Mouse (Mus musculus): Measurements from ENCODE around the gene Ffar3. TPM values are rescaled to one million over a fixed set of nuclear protein-coding genes. Genes with fewer than 3 reads are reported as not detected.
"Not testable (repeated sequence)": the region's sequence is repeated elsewhere in the genome, so short reads cannot be mapped to it uniquely, and the experiment has no call there.

Ffar3 gene
- polyA plus RNA-seq, 2 experiments, result not detected

DNA sequence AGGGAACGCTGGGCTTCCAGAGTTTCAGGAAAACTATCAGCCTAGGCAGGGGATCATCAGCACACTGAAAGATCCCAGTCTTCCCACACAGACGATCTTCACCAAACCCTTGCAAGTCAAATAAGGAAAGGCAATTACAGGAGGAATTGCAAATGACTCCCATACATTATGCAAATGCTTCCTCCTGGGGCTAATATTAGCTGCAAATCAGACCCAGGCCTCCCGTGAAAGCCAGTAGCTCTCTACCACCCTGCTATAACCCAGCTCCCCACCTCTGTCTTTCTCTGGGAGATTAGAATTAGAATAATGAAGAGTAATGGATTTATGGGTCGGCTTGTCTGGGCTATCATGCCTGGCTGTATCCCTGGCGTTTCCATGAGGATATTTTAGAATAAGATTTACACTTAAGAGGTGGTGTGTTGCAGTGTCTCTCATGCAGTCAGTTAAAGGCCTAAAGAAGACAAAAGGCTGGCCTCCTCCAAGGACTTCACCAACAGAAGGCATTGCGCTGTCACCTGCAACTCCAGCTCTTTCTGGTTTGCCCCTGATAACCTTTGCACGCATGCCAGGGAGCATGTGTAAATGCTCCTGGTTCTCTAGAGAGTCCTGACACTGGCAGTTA is 11.2 kb downstream of the Ffar3 start:
- H3K4me2 ChIP-seq (replicated peaks; ENCODE audit: low read depth, low read length, severe bottlenecking), result no peak overlapping the region
- no peak for TF ChIP-seq POLR2A (IDR thresholded peaks at IDR 0.05; ENCODE audit: borderline replicate concordance, extremely low read depth, insufficient read depth, insufficient read length)
- no peak overlapping the region for H3K9ac ChIP-seq (ENCODE audit: low read depth, low read length, severe bottlenecking)
- WGBS, result 26% methylated on average over 7 of the region's 7 CpGs
- H3K4me3 ChIP-seq (replicated peaks; ENCODE audit: low read length), result no peak overlapping the region
- H3K36me3 ChIP-seq (ENCODE audit: control insufficient read depth, insufficient read depth, low read length), result no peaks in the 10 kb centered on the region
- ATAC-seq (ENCODE audit: low FRiP score, low read depth) (no peak), DNase-seq (ENCODE audit: low spot score) (no peak)
- no peak overlapping the region for H3K27ac ChIP-seq (replicated peaks; ENCODE audit: low read depth, low read length)
- H3K9me3 ChIP-seq (ENCODE audit: control insufficient read depth, low read length), result no peaks in the 10 kb centered on the region
- H3K27me3 ChIP-seq (ENCODE audit: control insufficient read depth, insufficient read depth, low read length), result no peaks in the 10 kb centered on the region
- 0 out of 2 replicates have a peak, but pooled peaks cover 2% of the 10 kb centered on the region for H3K4me1 ChIP-seq (ENCODE audit: control insufficient read depth, insufficient read depth, low read length)

DNA sequence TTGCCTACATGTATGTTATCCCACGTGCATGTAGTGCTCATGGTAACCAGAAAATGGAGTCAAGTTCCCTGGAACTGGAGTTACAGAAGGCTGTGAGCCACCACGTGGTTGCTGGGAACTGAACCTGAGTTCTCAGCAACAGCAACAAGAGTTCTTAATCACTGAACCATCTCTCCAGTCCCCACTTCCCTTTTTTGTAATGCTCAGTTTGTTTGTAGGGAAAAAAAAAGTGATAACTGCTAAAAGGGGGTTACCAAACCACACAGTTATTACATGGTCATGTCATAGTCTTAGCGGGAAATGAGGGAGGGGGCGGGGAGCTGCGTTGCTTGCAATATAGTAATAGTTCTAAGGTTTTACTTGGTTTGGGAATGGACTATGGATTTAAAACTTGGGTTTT is 13.9 kb downstream of the Ffar3 start:
- Histone ChIP-seq H3K27ac (replicated peaks; ENCODE audit: low read depth, low read length) (no peak overlapping the region), H3K4me1 (ENCODE audit: control insufficient read depth, insufficient read depth, low read length) (0 out of 2 replicates have a peak, but pooled peaks cover 2% of the 10 kb centered on the region), H3K9ac (ENCODE audit: low read depth, low read length, severe bottlenecking) (no peak overlapping the region), H3K27me3 (ENCODE audit: control insufficient read depth, insufficient read depth, low read length) (no peaks in the 10 kb centered on the region), H3K36me3 (ENCODE audit: control insufficient read depth, insufficient read depth, low read length) (no peaks in the 10 kb centered on the region), H3K4me2 (replicated peaks; ENCODE audit: low read depth, low read length, severe bottlenecking) (no peak overlapping the region), H3K9me3 (ENCODE audit: control insufficient read depth, low read length) (no peaks in the 10 kb centered on the region), H3K4me3 (replicated peaks; ENCODE audit: low read length) (no peak overlapping the region)
- ATAC-seq (ENCODE audit: low FRiP score, low read depth) (no peak), DNase-seq (ENCODE audit: low spot score) (no peak)
- no peak for TF ChIP-seq POLR2A (IDR thresholded peaks at IDR 0.05; ENCODE audit: borderline replicate concordance, extremely low read depth, insufficient read depth, insufficient read length)
- WGBS, result 80% methylated on average over 5 of the region's 5 CpGs

DNA sequence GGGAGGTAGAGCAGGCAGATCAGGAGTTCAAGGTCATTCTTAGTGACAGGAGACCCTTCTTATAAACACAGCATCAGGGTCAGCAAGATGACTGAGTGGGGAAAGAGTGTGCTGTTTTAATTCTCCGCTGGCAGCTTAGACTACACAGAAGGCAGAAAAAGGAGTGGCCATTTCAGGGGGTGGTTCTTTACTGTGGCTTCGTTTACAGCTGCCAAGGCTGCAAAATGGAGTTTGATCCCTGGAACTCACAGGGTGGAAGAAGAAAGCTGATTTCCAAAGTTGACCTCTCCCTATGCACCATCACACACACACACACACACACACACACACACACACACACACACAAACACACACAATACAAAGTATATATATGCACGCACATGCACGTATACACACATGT is 14.6 kb downstream of the Ffar3 start:
- WGBS, result 74% methylated on average over 4 of the region's 4 CpGs

DNA sequence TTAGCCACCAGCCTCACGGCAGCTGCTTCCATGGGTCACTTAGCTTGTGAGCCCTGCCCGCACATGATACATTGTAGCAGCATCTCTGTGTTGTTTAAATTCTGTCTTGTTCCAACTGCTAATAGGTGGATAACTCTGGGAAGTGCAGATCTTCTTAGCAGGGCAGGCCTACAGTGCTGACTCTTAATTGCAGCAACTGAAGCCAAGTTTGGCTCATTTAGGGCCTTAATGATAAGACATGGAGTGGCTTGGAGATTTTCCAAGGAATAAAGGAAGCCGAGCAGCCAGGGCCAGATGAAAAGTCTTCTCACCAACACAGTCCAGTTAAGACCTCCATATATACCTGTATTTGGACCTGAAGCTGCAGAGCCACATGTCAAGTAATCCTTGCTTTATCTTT is 15.7 kb downstream of the Ffar3 start:
- no peak for TF ChIP-seq POLR2A (IDR thresholded peaks at IDR 0.05; ENCODE audit: borderline replicate concordance, extremely low read depth, insufficient read depth, insufficient read length)
- Histone ChIP-seq H3K4me2 (replicated peaks; ENCODE audit: low read depth, low read length, severe bottlenecking) (no peak overlapping the region), H3K27ac (replicated peaks; ENCODE audit: low read depth, low read length) (no peak overlapping the region), H3K4me3 (replicated peaks; ENCODE audit: low read length) (no peak overlapping the region), H3K9me3 (ENCODE audit: control insufficient read depth, low read length) (no peaks in the 10 kb centered on the region), H3K9ac (ENCODE audit: low read depth, low read length, severe bottlenecking) (no peak overlapping the region), H3K4me1 (ENCODE audit: control insufficient read depth, insufficient read depth, low read length) (0 out of 2 replicates have a peak, but pooled peaks cover 2% of the 10 kb centered on the region), H3K27me3 (ENCODE audit: control insufficient read depth, insufficient read depth, low read length) (no peaks in the 10 kb centered on the region), H3K36me3 (ENCODE audit: control insufficient read depth, insufficient read depth, low read length) (no peaks in the 10 kb centered on the region)
- DNase-seq (ENCODE audit: low spot score) (no peak), ATAC-seq (ENCODE audit: low FRiP score, low read depth) (no peak)
- 84% methylated on average over 3 of the region's 3 CpGs for WGBS

More for the DNA sequence above, 14.6 kb downstream of the Ffar3 start:
- Histone ChIP-seq H3K4me2 (replicated peaks; ENCODE audit: low read depth, low read length, severe bottlenecking) (no peak overlapping the region), H3K4me3 (replicated peaks; ENCODE audit: low read length) (no peak overlapping the region), H3K9ac (ENCODE audit: low read depth, low read length, severe bottlenecking) (no peak overlapping the region), H3K9me3 (ENCODE audit: control insufficient read depth, low read length) (no peaks in the 10 kb centered on the region), H3K27ac (replicated peaks; ENCODE audit: low read depth, low read length) (no peak overlapping the region), H3K36me3 (ENCODE audit: control insufficient read depth, insufficient read depth, low read length) (no peaks in the 10 kb centered on the region), H3K27me3 (ENCODE audit: control insufficient read depth, insufficient read depth, low read length) (no peaks in the 10 kb centered on the region), H3K4me1 (ENCODE audit: control insufficient read depth, insufficient read depth, low read length) (0 out of 2 replicates have a peak, but pooled peaks cover 2% of the 10 kb centered on the region)
- TF ChIP-seq POLR2A (IDR thresholded peaks at IDR 0.05; ENCODE audit: borderline replicate concordance, extremely low read depth, insufficient read depth, insufficient read length), result no peak
- no peak for ATAC-seq (ENCODE audit: low FRiP score, low read depth)
- DNase-seq (ENCODE audit: low spot score), result no peak

DNA sequence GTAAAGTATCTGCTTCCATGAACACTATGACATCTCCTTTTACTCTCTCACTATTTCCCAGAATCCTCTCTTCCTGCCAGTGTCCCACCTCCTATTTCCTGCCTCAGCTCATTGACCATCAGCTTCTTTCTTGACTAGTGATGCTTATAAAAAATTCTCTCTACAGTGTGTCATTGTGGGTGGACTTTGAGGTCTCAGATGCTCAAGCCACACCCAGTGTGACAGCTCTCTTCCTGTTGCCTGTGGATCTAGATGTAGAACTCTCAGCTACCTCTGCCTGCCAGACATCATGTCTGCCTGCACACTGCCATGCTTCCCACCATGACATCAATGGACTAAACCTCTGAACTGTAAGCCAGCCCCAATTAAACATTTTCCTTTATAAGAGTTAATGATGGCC is 18.7 kb downstream of the Ffar3 start:
- H3K4me3 ChIP-seq (replicated peaks; ENCODE audit: low read length), result no peak overlapping the region
- no peak overlapping the region for H3K9ac ChIP-seq (ENCODE audit: low read depth, low read length, severe bottlenecking)
- H3K9me3 ChIP-seq (ENCODE audit: control insufficient read depth, low read length), result no peaks in the 10 kb centered on the region
- DNase-seq (ENCODE audit: low spot score) (no peak), ATAC-seq (ENCODE audit: low FRiP score, low read depth) (no peak)
- no peaks in the 10 kb centered on the region for H3K36me3 ChIP-seq (ENCODE audit: control insufficient read depth, insufficient read depth, low read length)
- no peaks in the 10 kb centered on the region for H3K4me1 ChIP-seq (ENCODE audit: control insufficient read depth, insufficient read depth, low read length)
- H3K27ac ChIP-seq (replicated peaks; ENCODE audit: low read depth, low read length), result no peak overlapping the region
- no peak overlapping the region for H3K4me2 ChIP-seq (replicated peaks; ENCODE audit: low read depth, low read length, severe bottlenecking)
- no peaks in the 10 kb centered on the region for H3K27me3 ChIP-seq (ENCODE audit: control insufficient read depth, insufficient read depth, low read length)
- no peak for TF ChIP-seq POLR2A (IDR thresholded peaks at IDR 0.05; ENCODE audit: borderline replicate concordance, extremely low read depth, insufficient read depth, insufficient read length)

DNA sequence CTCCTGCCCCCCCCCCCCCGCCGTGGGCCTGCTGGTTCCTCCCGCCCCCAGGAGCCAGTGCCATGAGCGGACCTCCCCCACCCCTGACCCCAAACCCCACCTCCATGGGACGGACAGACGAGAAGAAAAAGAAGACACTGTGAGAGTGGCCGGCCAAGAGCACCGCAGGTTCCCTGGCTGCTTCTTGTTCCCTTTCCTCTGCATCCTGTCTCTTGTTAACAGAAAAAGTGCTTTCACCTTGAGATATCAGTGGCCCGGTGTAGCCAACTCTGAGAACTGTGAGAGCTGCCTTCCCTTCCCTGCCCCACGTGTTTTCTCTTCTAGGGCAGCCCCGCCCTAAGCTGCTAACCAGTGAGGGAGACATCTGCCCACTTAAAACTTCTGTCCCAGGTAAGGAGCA is 23.3 kb downstream of the Ffar3 start:
- WGBS, result 44% methylated on average over 9 of the region's 11 CpGs
- not testable (repeated sequence) for DNase-seq (ENCODE audit: low spot score); H3K9ac ChIP-seq (ENCODE audit: low read depth, low read length, severe bottlenecking)

More for the DNA sequence above, 23.3 kb downstream of the Ffar3 start:
- not testable (repeated sequence) for H3K4me1 ChIP-seq (ENCODE audit: control insufficient read depth, insufficient read depth, low read length); H3K9me3 ChIP-seq (ENCODE audit: control insufficient read depth, low read length); H3K27me3 ChIP-seq (ENCODE audit: control insufficient read depth, insufficient read depth, low read length); ATAC-seq (ENCODE audit: low FRiP score, low read depth); H3K36me3 ChIP-seq (ENCODE audit: control insufficient read depth, insufficient read depth, low read length); H3K27ac ChIP-seq (replicated peaks; ENCODE audit: low read depth, low read length); H3K4me2 ChIP-seq (replicated peaks; ENCODE audit: low read depth, low read length, severe bottlenecking); H3K4me3 ChIP-seq (replicated peaks; ENCODE audit: low read length)

All from limb, embryonic 14.5 days (tissue).